Mouse (Mus musculus): ENCODE measurements at regions not wholly inside any gene's neighbourhood (a gene's known extent, or its start where the extent isn't known, plus 50 kb on each side); places are given as distances from the start of the nearest gene placed in this dataset.
A peak's percentile ranks its signal among the peaks of the same experiment; 100 is the strongest.

DNA sequence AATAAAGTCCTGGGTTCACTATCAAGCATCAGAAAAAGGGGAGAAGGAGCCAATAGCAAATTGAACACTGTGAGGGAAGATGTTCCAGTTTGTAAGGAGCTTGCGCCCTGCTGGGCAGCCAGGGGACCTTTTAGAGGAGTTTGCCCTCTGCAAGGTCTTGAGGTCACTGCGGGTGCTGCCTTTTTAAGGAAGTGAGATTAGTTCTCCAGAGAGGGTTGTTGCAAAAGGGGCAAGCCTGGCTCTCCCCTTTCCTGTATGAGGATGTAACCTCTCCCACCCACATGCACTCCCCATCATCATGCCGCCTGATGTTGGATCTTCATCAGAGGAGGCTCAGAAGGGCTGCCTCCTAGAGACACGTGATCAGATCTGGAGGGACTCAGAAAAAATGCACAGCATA lies 237.4 kb downstream of the Mreg start:
- intact Hi-C loops (cut with DNase I) = no loop called here
- DNase-seq (ENCODE audit: extremely low spot score in 1 of 2, low spot score in 2 of 2) = no peak

DNA sequence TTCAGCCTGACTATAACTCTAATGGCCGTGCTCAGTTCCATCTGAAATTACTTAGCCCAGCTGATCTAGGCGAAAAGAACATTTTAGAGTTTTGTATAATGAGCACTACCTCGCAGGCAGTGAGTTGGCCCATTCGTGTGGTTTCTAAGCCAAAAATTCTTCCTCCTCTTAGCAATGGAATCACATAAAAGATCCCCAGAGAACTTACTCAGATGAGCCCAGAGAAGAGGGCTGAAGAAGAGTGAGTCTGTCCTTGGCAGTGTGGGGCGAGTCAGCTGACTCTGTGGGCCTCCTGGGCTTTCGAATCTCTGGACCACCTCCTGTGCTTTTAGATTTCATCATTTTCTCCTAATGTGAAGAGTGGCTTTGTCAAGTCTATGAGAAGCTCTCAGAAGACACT lies 240.2 kb downstream of the Mreg start:
- intact Hi-C loops (cut with DNase I) = no loop called here
- peak in 1 of 2 experiments; percentile 12 for DNase-seq (ENCODE audit: extremely low spot score in 1 of 2, low spot score in 2 of 2)

DNA sequence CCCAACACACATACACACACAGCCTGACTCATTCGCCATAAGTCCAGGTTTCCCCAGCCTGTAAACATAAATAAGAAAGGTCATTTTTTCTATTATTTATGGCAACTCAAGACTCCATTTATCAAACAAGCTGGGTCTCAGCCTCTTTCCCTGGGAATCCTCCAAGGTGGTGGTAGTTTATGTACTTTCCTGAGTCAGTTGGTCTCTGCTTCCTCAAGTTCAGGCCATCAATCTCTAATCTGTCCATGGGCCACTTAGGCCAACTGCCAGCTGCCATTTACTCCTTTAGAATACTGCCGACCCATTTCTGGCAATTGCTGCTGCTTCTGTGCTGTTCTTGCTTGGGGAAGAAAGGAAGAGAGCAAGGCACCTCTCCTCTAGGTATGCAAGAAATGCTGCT lies 241.3 kb downstream of the Mreg start:
- no peak for DNase-seq (ENCODE audit: extremely low spot score in 1 of 2, low spot score in 2 of 2)
- intact Hi-C loops (cut with DNase I) = no loop called here

DNA sequence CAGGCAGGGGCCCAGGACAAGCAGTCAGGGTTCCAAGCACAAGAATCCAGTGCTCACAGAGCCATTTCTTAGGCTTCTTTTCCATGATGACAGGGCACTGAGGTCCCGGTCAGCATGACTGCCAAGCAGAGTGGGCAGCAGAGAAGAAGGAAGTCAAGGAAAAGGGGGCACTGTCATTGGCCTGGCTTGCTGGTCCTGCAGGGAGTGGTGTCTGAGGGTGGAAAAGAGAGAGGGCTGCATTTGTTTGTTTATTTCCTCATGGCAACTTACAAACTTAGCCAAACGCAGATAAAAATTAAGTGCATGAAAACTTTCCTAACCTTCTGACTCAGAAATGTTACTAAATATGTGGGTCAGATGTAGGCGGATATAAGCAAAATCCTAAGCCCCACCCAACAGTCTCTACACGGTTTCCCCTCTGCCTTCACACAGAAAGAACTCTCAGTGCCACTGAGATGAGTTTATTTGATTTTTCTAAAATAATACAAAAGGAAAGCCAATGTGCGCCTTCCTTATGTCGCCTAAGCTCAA lies 244.5 kb downstream of the Mreg start:
- intact Hi-C loops (cut with DNase I) = no loop called here
- DNase-seq (ENCODE audit: extremely low spot score in 1 of 2, low spot score in 2 of 2) = no peak

DNA sequence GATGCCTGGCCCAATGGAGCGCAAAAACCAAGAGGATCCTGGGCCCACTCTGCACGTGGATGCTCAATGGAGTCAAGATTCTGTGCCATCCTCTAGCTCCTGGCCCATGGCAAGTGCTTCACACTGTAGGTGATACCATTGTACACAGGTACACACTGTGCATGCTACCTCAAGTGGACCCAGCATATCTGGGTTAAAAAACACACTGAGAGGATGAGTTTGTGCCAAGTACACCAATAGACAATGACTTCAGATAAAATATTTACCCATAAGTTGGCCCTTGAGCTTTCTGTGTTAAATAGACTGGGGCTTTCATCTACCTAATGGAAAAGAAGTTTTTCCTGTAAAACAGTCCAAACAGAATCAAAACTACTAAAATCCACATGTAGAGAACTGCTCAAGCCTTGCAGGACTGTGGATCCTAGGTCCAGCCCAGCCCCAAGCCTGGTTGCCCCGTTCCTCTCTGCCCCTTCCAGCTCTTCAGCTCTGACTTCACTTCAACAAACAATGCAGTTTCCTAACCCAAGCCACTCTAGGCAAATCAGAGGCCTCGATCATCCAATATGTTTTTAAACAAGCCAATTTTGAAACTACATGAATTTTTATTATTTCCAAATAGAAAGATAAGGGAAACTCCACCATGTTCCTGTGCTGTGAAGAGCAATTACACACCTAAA lies 247.5 kb downstream of the Mreg start:
- no peak for DNase-seq (ENCODE audit: extremely low spot score in 1 of 2, low spot score in 2 of 2)
- intact Hi-C loops (cut with DNase I) = no loop called here

DNA sequence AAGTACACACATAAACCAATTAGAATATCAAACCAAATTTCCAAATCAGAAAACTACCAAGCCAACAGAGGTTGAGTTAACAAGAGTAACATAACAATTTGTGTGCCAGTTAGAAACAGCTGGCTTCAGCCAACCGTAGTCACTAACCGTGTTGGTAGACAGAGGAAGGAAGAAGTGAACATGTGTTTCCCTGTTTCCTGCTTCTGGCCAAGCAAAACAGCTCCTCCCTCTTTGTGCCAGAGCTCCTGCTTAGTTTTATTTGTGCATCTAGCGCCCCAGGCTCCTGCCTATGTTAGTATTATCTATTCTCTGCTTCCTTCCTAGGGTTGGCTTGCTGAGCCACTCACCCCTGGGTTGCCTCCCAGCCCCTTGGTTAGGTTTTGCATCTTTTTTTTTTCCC lies 255.2 kb downstream of the Mreg start:
- DNase-seq (ENCODE audit: extremely low spot score in 1 of 2, low spot score in 2 of 2) = peak in 1 of 2 experiments; percentile 50
- intact Hi-C loops (cut with DNase I) = no loop called here

DNA sequence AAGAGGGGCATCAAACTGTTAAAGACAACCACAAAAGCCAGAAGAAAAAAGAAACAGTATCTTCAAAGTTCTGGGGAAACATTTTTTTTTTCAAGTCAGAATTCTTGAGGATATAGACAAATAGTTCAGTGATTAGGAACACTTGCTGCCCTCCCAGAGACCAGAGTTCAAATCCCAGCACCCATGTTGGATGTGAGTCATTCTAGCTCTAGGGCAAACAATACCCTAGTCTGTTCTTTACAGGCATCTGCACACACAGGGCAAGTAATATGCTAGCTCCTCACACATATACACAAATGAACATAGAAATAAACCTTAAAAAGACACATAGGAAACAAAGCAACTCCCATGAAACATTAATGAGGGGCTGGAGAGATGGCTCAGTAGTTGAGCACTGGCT lies 256.8 kb downstream of the Mreg start:
- intact Hi-C loops (cut with DNase I) = no loop called here
- no peak for DNase-seq (ENCODE audit: extremely low spot score in 1 of 2, low spot score in 2 of 2)

DNA sequence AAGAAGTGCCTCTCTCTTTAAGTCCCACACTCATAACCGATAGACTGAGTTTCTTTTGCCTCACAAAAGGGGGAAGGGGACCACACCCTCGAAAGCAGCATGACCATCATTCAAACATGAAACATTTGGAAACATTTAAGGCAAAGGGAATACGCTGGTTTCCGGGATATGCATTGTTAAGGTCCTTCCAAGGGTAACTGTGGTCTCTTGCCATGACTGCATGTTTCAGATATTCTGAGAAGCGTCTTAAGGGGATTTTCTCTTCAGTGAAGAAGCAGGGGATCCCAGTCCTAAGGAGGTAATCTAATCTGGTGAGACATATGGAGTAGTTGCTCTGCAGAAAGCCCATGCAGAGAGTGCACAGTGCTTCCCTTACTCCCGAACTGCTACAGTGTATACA lies 258.8 kb downstream of the Mreg start:
- intact Hi-C loops (cut with DNase I) = no loop called here
- no peak for DNase-seq (ENCODE audit: extremely low spot score in 1 of 2, low spot score in 2 of 2)

DNA sequence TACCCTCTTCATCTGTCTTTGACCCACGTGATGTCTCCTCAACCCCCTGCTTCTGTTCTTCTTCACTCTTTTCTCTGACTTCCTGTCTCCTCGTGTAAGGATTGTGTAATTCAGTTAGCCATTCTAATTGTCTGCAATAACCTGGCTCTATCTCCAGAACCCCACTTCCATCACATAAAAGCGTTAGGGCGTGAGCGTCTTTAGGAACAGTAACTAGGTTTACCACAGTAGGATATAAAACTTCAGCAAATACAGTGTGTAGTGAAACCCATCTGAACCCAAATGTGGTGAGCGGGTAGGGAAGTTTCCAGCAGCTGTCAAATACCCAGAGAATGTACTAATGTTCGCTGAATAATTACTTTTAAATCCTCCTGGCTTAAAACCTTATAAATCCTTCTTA lies 262.6 kb downstream of the Mreg start:
- no peak for DNase-seq (ENCODE audit: extremely low spot score in 1 of 2, low spot score in 2 of 2)
- intact Hi-C loops (cut with DNase I) = no loop called here

DNA sequence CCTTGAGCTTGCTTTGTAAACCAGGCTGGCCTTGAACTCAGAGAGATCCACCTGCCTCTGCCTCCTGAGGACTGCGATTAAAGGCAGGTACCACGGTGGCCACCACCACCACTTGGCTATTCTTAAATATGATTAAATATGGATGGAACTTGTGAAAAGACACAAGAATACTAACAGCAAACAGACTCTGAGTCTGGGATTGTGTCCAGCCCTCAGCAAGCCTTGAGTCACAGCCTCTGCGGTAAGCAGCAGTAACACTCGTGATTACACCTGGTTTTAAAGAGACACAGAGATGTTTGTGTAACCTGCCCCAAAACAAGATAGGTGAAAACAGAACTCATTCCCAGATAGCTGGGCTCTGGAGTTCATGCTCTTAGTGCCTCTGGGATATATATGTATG lies 263.4 kb downstream of the Mreg start:
- no peak for DNase-seq (ENCODE audit: extremely low spot score in 1 of 2, low spot score in 2 of 2)
- intact Hi-C loops (cut with DNase I) = no loop called here

DNA sequence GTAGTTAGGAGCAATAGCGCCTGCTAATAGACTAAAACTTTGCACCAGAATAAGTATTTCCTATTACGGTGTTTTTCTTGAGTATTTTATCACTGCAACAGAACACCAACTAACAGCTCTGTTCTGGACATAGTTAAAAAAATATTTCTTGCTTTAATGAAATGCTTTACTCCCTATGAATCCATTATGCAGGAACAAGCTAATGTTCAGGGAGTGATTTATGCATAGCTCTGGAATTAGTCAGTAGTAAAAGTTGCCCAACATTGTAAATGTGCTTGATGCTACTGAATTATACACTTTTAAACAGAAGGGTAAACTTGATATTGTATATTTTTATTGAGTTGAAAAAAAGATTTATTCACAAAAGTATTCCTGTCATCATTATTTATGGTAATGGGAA lies 264.6 kb downstream of the Mreg start:
- intact Hi-C loops (cut with DNase I) = no loop called here
- no peak for DNase-seq (ENCODE audit: extremely low spot score in 1 of 2, low spot score in 2 of 2)

DNA sequence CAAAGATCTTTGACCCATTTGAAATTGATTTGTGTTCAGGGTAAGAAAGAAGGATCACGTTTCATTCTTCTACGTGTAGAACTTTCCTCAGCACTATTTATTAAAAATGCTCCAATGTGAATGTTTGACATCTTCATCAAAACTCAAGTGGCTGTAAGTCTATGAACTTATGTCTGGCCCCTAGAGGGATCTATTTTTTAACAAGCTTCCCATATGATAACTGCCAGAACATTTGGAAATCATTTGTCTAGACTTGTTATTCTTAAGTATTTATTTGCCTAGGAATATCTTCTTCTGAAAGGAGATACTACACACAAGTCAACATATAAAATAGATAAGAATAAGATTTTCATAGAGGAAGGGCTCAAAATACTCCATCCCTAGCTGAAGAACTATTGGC lies 265.2 kb downstream of the Mreg start:
- intact Hi-C loops (cut with DNase I) = no loop called here
- DNase-seq (ENCODE audit: extremely low spot score in 1 of 2, low spot score in 2 of 2) = no peak

DNA sequence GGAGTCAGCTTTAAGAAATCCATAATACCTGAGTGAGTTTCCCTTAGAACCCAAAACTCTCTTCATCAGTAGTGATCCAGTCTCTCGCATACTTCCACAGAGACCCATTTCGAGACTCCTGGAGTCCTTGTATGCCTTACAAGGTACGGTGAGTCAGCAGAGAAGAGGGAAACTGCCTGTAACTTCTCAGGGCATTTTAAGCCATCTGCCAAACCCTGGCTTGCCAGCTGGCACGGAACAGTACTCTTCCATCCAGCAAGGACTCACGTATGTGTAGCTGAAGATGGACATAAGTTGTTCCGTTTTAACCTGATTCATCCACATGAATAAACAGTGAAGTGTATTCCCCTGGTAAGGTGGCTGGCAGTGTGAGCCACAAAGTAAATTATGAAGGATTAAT lies 267.0 kb downstream of the Mreg start:
- intact Hi-C loops (cut with DNase I) = no loop called here
- DNase-seq (ENCODE audit: extremely low spot score in 1 of 2, low spot score in 2 of 2) = no peak

DNA sequence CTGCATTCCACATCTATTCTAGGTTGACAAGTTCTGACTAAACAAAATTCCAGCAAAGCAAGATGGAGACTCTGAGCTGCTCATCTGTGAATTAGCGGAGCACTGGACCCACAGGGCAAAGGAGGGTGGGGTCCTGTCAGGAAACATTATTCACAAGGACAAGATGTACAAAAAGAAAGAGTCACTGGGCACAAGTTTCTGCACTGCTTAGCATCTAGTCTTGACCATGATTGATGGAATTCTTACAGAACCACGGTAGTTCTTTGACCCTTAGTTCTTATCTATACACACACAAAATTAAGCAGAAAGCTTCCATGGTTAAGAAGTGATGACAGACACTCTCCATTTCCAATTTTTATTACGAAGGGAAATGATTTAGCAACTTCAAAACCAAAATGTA lies 267.6 kb downstream of the Mreg start:
- intact Hi-C loops (cut with DNase I) = no loop called here
- DNase-seq (ENCODE audit: extremely low spot score in 1 of 2, low spot score in 2 of 2) = no peak

DNA sequence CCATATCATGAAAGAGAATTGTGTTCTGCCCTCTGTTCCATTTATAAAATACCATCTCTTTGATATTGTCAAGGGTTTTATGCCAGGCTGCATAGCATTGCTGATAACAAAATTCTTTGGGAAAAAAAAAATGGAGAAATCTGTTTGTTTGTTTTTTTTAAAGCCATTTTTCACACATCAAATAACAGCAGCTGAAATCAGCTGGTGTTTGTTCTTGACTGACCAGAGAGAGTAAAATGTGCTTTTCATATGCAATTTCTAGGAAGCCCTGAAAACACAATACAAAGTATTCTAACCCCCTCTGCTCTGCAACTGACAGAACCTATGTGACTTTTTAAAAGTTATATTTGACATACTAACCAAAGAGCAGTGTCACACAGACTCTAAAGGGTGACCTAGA lies 270.0 kb downstream of the Mreg start:
- DNase-seq (ENCODE audit: extremely low spot score in 1 of 2, low spot score in 2 of 2) = no peak
- intact Hi-C loops (cut with DNase I) = no loop called here

DNA sequence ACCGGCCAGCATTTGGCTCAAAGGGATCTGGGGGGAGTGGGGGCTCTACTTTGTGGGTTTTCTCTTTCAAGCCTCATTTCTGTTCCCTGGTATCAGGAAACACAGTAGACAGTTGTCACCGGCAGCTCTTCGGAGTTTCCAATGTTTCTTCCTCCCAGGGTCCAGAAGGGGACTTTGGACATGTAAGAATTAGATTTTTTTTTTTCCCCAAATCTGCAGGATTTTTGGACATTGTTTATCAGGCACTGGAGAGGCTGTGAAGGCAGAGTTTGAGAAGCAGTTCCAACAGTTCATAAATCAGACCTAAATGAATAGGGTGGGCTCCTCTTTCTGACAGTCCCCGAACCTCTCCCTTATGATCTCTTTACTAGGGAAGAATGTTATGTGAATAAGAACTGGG lies 270.4 kb downstream of the Mreg start:
- intact Hi-C loops (cut with DNase I) = no loop called here
- no peak for DNase-seq (ENCODE audit: extremely low spot score in 1 of 2, low spot score in 2 of 2)

DNA sequence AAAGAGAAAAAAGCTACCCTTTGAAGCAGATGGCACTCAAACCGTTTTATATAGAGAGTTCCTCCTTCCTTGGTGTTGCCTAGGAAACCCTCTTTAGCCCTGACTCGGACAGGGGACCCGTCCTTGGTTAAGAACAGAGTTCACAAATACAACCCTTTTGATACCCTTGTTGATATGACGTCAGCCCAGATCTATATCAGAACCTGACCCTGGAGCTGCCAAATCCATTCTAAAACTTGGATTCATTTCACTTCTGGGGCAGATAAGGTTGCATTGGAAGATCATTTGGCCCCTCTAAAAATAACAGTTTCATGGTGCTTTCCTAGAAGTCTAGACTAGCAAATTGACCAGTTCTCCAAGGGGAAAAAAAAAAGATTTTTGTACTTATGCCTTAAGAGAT lies 271.2 kb downstream of the Mreg start:
- intact Hi-C loops (cut with DNase I) = no loop called here

DNA sequence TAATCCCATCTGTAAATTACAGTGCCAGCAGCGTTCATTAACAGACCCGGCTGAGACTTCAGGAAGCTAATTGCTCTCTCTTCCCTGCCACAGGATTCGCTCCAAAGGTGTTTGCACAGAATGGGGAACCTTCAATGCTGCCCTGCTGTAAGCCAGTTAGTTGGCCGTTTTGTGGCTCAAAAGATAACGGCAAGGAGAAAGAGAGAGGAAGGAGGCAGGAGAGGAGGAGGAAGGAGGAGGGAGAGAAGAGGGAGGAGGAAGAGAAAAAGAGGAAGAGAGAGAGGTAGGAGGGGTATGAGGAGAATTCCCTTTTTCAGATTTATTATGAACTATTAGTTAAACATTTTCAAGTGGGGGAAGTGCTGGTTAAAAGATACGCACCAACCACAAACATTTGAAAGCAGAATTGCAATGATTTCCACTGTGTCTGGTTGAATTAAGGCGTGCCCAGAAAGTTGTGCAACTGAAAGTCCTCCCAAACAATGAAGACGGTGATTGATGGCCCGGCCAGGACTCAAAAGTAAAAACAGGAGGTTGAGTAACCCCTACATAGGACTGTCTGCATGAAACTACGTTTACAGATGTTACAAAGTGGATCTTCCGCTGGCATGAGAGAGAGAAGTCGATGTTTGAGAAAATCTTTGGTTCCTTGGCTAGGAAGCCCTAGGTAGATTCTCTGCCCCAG lies 273.6 kb downstream of the Mreg start:
- intact Hi-C loops (cut with DNase I) = no loop called here
- DNase-seq (ENCODE audit: extremely low spot score in 1 of 2, low spot score in 2 of 2) = no peak

More for the DNA sequence above, 271.2 kb downstream of the Mreg start:
- no peak for DNase-seq (ENCODE audit: extremely low spot score in 1 of 2, low spot score in 2 of 2)

DNA sequence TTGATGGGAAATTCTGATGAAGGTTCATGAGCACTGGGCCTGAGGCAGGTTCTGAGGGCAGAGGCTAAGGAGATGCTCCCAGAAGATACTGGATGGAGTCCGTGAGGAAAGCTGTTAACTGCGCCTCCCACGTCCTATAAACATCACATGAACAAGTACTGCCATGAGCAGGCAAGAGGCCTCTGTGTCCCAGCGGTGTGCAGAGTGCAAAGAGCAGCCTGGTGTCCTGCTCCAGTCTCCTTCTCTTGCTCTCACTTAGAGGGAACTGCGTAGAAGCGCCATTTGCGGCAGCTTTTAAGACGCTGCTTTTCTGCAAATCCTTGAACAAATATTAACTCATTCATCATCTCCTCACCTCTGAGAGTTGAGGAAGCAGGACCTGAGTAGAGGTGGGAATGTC lies 274.2 kb downstream of the Mreg start:
- DNase-seq (ENCODE audit: extremely low spot score in 1 of 2, low spot score in 2 of 2) = no peak
- intact Hi-C loops (cut with DNase I) = no loop called here

DNA sequence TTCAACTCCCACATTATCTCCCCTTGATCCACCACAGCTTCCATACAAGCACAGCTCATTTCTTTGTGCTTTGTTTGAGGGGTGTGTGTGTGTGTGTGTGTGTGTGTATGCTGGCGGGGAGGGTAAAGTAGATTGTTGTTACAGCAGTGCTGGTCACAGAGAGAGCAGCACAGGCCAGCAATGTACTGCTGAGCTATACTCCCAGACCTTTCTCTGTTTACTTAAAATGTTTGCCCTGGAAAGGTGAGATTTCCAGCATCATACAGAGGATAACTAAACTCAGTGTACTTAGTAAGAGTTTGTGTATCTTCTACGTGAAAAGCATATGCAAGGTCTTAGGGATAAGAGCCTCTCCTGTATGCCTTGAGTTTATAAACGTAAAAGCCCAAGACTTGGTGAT lies 274.9 kb downstream of the Mreg start:
- DNase-seq (ENCODE audit: extremely low spot score in 1 of 2, low spot score in 2 of 2) = no peak
- intact Hi-C loops (cut with DNase I) = no loop called here
